Mouse (Mus musculus) intestine, embryonic 15.5 days (tissue): ENCODE measurements around the gene Scaf11. TPM values are rescaled to one million over a fixed set of nuclear protein-coding genes. Genes with fewer than 3 reads are reported as not detected.

Source experiments
- ATAC-seq: fragments of 200-750 bp; cut with Nextera tagmentation; 2 replicates; pipeline ENCODE4 v1.8.0; 2017; ENCODE audit warnings: moderate TSS enrichment, moderate library complexity
- H3K27ac ChIP-seq: fragments of 300-500 bp; sonication (generic); 2 replicates; pipeline ENCODE4 v1.5.1; 2015; ENCODE audit warnings: mild to moderate bottlenecking, inconsistent platforms
- H3K27me3 ChIP-seq: fragments of 300-500 bp; sonication (generic); replicated peaks from 2 replicates; pipeline ENCODE4 v1.6.1; 2015; ENCODE audit warnings: inconsistent platforms
- H3K36me3 ChIP-seq: fragments of 300-500 bp; sonication (generic); 2 replicates; pipeline ENCODE4 v1.6.1; 2015; ENCODE audit warnings: inconsistent platforms
- H3K4me1 ChIP-seq: fragments of 300-500 bp; sonication (generic); replicated peaks from 2 replicates; pipeline ENCODE4 v1.6.1; 2015; ENCODE audit warnings: inconsistent platforms
- H3K4me2 ChIP-seq: fragments of 300-500 bp; sonication (generic); replicated peaks from 2 replicates; pipeline ENCODE4 v1.6.1; 2015; ENCODE audit warnings: mild to moderate bottlenecking, inconsistent platforms
- H3K4me3 ChIP-seq: fragments of 300-500 bp; sonication (generic); replicated peaks from 2 replicates; pipeline ENCODE4 v1.5.1; 2015; ENCODE audit warnings: inconsistent platforms
- H3K9ac ChIP-seq: fragments of 300-500 bp; sonication (generic); 2 replicates; pipeline ENCODE4 v1.6.1; 2015; ENCODE audit warnings: inconsistent platforms
- H3K9me3 ChIP-seq: fragments of 300-500 bp; sonication (generic); 2 replicates; pipeline ENCODE4 v1.6.1; 2016; ENCODE audit warnings: inconsistent platforms
- WGBS: fragments of 180-500 bp; shearing (Covaris S2); methylation state at CpG from one replicate; pipeline ENCODE4 v1.1.7; 2015; 5-methylcytosine and 5-hydroxymethylcytosine counted together
- polyA plus RNA-seq: library from polyadenylated mRNA; unstranded; fragments of >200 nt; fragmentation: Nextera tagmentation; extraction: Ambion mirVana; gene quantifications from 2 replicates; pipeline ENCODE4 v1.2.1, GENCODE M21; 2015

Gene Scaf11
- polyA plus RNA-seq, 1 experiment from 2014 or later: 102 TPM

DNA sequence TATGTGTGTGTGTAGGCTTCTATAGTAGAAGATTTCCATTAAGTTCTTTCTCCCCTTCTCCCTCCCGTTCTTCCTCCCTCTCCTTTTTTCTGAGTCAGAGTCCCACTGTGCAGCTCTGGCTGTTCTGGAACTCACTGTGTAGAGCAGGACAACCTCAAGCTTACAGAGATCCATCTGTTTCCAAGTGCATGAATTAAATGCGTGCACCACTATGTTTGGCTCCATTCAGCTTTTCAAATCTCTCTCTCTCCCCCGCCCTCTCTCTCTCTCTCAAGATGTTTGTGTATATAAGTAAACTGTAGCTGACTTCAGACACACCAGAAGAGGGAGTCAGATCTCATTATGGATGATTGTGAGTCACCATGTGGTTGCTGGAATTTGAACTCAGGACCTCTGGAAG lies 20.2 kb upstream of the Scaf11 start:
- Histone ChIP-seq H3K4me2 (no peak overlapping the region), H3K9ac (no peak overlapping the region), H3K4me1 (no peaks in the 10 kb centered on the region), H3K9me3 (no peaks in the 10 kb centered on the region), H3K36me3 (no peaks in the 10 kb centered on the region), H3K4me3 (no peak overlapping the region), H3K27ac (no peak overlapping the region), H3K27me3 (no peaks in the 10 kb centered on the region)
- no peak for ATAC-seq
- 65% methylated on average over 3 of the region's 3 CpGs for WGBS

DNA sequence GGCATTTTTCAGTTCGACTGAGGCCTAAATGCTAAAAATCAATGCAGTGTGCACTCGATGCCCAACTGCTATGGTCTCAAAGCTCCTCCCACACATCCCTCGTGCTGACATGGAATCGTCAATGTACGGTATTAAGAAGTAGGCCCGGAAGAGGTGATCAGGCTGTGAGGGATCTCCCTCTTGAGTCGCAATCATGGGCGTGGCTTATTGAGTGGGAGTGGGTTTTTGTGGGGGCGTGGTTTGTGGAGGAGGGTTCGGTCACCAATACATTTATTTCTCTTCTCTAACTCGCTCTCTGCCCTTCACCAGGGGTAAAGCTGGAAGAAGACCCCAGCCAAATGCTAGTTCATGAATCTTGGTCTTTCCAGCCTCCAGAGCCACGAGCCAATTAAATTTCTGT lies 17.4 kb upstream of the Scaf11 start:
- Histone ChIP-seq H3K36me3 (no peaks in the 10 kb centered on the region), H3K27me3 (no peaks in the 10 kb centered on the region), H3K9ac (no peak overlapping the region), H3K9me3 (no peaks in the 10 kb centered on the region), H3K4me3 (no peak overlapping the region), H3K4me2 (no peak overlapping the region), H3K27ac (no peak overlapping the region), H3K4me1 (no peaks in the 10 kb centered on the region)
- ATAC-seq: no peak
- WGBS: 88% methylated on average over 12 of the region's 12 CpGs

DNA sequence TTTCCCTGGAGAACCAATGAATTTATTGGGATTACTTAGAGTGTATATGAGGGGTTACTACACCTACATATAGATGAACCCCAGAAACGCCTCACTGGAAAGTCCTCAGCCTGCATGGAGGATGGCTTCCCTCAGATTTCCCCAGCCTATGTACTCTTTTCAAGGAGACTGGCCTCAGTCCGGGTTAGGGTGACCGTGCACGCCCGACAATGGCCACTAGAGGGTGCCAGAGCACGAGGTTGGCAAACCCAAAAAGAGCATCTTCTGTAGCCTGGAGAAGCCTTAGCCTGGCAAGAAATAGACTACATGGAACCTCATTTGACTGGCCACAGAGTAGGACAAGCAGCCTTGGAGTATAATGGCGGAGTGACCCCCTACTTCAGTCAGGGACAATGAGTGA lies 15.7 kb upstream of the Scaf11 start:
- 9% methylated on average over 7 of the region's 7 CpGs for WGBS

DNA sequence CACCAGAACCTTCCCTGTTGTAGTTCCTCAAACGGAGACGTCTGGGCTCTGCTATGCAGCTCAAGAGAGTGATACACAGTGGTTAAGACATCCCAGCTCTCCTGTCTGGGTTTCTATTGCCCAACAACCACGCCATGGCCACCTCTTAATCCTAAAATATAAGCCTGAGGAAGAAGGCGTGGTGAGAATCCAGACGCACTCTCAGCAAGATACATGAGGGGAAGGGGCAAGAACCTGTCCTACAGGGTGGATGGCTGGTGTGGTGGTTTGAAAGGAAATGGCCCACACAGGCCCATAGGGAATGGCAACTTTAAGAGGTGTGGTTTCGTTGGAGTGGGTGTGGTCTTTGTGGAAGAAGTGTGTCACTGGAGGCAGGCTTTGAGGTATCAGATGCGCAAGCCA lies 14.9 kb upstream of the Scaf11 start:
- Histone ChIP-seq H3K9ac (no peak overlapping the region), H3K9me3 (no peaks in the 10 kb centered on the region), H3K27ac (no peak overlapping the region), H3K27me3 (no peaks in the 10 kb centered on the region), H3K4me3 (no peak overlapping the region), H3K36me3 (no peaks in the 10 kb centered on the region), H3K4me1 (no peaks in the 10 kb centered on the region), H3K4me2 (no peak overlapping the region)
- 83% methylated on average over 7 of the region's 7 CpGs for WGBS
- ATAC-seq: no peak; the same call in 1 of the 2 replicates

More for the DNA sequence above, 15.7 kb upstream of the Scaf11 start:
- H3K9me3 ChIP-seq: no peaks in the 10 kb centered on the region
- no peaks in the 10 kb centered on the region for H3K36me3 ChIP-seq
- no peak overlapping the region for H3K9ac ChIP-seq
- no peaks in the 10 kb centered on the region for H3K4me1 ChIP-seq
- no peak overlapping the region for H3K4me3 ChIP-seq
- no peak overlapping the region for H3K27ac ChIP-seq
- no peak overlapping the region for H3K4me2 ChIP-seq
- ATAC-seq: peak; percentile 53; the same call in 1 of the 2 replicates
- H3K27me3 ChIP-seq: no peaks in the 10 kb centered on the region

DNA sequence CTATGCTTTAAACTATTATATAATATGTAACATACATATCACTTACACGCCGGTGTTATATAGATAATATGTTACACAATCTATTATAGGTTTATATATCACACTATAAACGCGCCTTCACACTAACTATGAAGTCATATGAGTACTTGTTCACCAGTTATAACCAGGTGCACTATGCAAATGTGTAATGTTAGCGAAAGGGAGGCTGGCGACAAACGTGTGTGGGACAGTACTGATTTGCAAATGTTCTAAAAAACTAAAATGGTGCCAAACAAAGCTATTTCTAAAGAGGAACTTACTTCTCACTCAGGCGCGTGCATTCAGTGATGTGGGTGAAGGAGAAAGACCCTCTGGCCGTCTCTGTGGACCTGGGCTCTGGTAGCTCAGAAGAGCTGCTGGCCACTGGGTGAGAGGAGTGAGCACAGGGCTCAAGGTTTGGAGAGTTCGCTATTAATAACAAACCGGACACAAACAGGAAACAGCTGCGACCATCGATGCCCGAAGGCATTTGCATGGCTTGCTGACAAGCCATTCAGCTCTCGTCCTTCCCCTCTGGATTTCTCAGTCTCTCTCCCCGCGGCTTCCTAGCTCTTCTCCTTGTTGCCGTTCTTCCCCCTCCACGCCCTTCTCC lies 13.8 kb upstream of the Scaf11 start:
- no peaks in the 10 kb centered on the region for H3K36me3 ChIP-seq
- no peak overlapping the region for H3K4me3 ChIP-seq
- no peaks in the 10 kb centered on the region for H3K4me1 ChIP-seq
- H3K9me3 ChIP-seq: no peaks in the 10 kb centered on the region
- 63% methylated on average over 20 of the region's 20 CpGs for WGBS
- 0 out of 2 replicates have a peak overlapping the region, but pooled peaks have one; percentile 14 for H3K4me2 ChIP-seq
- no peaks in the 10 kb centered on the region for H3K27me3 ChIP-seq
- no peak overlapping the region for H3K27ac ChIP-seq
- H3K9ac ChIP-seq: no peak overlapping the region
- ATAC-seq: no peak

DNA sequence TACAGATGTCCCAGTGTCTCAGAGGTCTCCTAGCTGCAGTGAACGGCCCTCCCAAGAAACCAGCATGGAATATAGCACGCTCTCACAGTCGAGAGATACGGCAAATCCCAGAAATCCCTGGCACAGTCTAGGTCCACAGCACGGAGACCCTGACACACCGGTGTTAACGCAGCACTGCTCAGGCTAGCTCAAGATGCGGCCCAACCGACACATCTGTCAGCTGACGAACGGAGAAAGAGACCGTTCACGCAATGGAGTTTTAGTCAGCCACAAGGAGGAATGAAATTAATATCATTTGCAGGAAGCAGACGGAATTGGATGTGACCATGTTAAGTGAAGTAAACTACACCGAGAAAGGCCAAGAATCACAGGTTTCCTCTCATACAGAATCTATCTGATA lies 13.3 kb upstream of the Scaf11 start:
- Histone ChIP-seq H3K4me3 (no peak overlapping the region), H3K36me3 (no peaks in the 10 kb centered on the region), H3K9me3 (no peaks in the 10 kb centered on the region), H3K27ac (no peak overlapping the region), H3K27me3 (no peaks in the 10 kb centered on the region), H3K4me2 (no peak overlapping the region), H3K9ac (no peak overlapping the region), H3K4me1 (no peaks in the 10 kb centered on the region)
- WGBS: 90% methylated on average over 15 of the region's 15 CpGs
- no peak for ATAC-seq

DNA sequence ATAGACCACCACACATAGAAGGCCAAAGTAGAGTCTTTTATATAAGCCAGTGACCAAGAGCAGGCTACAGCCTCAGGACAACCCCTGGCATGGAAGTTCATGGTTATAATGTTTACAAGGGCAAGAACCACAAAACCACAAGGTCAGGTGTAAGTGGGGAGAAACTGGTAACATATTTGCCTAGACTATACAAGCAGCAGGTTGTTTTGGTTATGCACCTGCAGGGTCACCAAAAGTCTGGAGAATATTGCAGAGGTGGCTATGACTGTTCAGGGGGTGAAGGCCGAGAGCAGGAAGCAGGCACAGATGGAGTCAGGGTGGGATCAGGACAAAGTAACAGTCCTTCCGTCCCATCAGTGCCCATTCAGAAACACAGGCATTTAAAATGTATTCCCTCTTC lies 7.7 kb upstream of the Scaf11 start:
- Histone ChIP-seq H3K27ac (no peak overlapping the region), H3K4me1 (no peaks in the 10 kb centered on the region), H3K36me3 (no peaks in the 10 kb centered on the region), H3K9ac (no peak overlapping the region), H3K4me2 (no peak overlapping the region), H3K9me3 (no peaks in the 10 kb centered on the region), H3K27me3 (no peaks in the 10 kb centered on the region), H3K4me3 (no peak overlapping the region)
- WGBS: 88% methylated on average over 2 of the region's 2 CpGs
- no peak for ATAC-seq

DNA sequence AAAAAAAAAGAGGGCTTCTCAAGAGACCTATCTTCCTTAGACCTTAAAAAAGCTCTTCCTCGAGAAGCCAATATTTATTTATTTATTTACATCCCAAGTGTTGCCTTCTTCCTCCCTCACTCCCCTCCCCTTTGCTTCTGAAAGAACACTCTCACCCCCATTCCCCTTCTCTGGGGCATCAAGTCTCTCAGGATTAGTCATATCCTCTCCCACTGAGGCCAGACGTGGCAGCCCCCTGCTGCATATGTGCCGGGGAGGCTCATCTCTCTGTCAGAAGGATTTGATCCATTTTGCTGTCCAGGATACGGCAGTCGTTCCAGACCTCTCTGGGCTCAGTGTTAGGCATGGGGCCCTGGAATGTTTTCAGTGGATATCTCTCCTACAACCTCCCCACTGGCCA lies 7.2 kb upstream of the Scaf11 start:
- no peak overlapping the region for H3K27ac ChIP-seq
- no peak for ATAC-seq
- no peaks in the 10 kb centered on the region for H3K9me3 ChIP-seq
- 68% methylated on average over 5 of the region's 5 CpGs for WGBS
- no peak overlapping the region for H3K4me3 ChIP-seq
- no peaks in the 10 kb centered on the region for H3K36me3 ChIP-seq
- H3K9ac ChIP-seq: no peak overlapping the region
- no peaks in the 10 kb centered on the region for H3K27me3 ChIP-seq
- H3K4me1 ChIP-seq: no peaks in the 10 kb centered on the region
- no peak overlapping the region for H3K4me2 ChIP-seq

DNA sequence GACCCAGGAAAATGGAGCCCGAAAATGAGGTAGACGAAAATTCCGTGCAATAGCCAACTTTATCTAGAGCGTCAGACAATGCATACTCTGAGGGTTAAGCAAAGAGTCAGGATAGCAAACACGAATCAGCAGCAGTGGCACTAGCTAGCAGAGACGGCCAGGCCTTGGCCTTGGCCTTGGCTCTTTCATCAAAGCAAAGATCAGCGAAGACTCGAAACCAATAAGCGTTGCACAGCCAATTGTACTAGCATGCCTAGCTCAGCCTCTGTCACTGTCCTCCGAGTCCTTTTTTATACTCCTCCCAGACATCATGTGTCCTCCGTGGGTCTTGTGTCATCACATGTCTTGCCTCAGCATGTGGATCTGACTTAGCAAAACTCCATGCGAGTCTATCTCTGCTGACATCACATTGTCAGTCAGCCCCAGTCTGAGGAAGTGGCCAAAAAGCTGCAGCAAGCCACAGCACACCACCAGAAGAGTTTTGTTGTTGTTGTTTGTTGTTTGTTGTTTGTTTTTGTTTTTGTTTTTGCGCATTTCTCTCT lies 5.8 kb upstream of the Scaf11 start:
- Histone ChIP-seq H3K4me3 (no peak overlapping the region), H3K9me3 (no peaks in the 10 kb centered on the region), H3K36me3 (no peaks in the 10 kb centered on the region), H3K9ac (no peak overlapping the region), H3K27me3 (no peaks in the 10 kb centered on the region), H3K27ac (no peak overlapping the region), H3K4me1 (0 out of 2 replicates have a peak, but pooled peaks cover 3% of the 10 kb centered on the region), H3K4me2 (no peak overlapping the region)
- WGBS: 92% methylated on average over 13 of the region's 13 CpGs
- ATAC-seq: no peak

DNA sequence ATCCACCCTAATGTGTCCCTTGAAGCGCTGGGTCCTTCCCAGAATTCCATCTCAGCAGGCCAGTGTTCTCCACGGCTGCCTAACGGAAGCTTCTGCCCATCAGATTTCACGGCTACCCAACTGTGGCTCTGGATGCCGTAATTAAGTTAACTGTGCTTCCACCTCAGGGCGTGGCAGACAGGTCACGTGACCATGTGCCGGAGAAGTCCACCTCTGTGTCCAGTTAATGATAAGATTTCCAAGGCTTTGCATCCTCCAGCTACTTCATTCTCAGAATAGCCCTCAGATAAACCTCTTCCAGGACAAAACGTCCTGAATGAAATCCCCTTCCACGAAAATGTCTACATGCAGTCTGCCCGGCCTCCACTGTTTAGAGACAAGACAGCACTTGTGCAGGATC lies 4.4 kb upstream of the Scaf11 start:
- no peak for ATAC-seq
- Histone ChIP-seq H3K9me3 (no peaks in the 10 kb centered on the region), H3K27ac (no peak overlapping the region), H3K4me3 (no peak overlapping the region), H3K27me3 (no peaks in the 10 kb centered on the region), H3K4me2 (no peak overlapping the region), H3K36me3 (no peaks in the 10 kb centered on the region), H3K4me1 (0 out of 2 replicates have a peak, but pooled peaks cover 3% of the 10 kb centered on the region), H3K9ac (no peak overlapping the region)
- WGBS: 78% methylated on average over 11 of the region's 11 CpGs

DNA sequence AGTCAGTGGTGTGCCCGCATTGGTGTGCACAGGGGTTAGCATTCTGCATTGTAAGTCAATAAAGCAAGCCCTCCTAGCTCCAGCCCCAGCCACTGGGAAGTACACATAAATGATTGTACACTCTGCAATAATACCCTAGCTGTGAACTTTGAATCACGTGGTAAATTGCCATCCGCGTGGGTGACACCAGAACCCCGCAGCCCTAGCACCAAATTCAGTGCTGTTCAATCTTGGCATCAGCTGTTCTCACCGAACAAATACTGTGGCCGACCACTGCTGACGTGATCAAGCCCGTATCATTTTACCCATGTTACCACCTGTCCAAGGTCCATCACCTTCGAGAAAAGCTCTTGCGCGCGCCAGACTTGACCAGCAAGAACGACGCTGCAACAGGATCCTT lies 3.2 kb upstream of the Scaf11 start:
- Histone ChIP-seq H3K36me3 (no peaks in the 10 kb centered on the region), H3K4me3 (no peak overlapping the region), H3K4me2 (no peak overlapping the region), H3K9ac (no peak overlapping the region), H3K9me3 (no peaks in the 10 kb centered on the region), H3K4me1 (0 out of 2 replicates have a peak, but pooled peaks cover 5% of the 10 kb centered on the region), H3K27ac (no peak overlapping the region), H3K27me3 (no peaks in the 10 kb centered on the region)
- no peak for ATAC-seq
- 94% methylated on average over 15 of the region's 15 CpGs for WGBS

DNA sequence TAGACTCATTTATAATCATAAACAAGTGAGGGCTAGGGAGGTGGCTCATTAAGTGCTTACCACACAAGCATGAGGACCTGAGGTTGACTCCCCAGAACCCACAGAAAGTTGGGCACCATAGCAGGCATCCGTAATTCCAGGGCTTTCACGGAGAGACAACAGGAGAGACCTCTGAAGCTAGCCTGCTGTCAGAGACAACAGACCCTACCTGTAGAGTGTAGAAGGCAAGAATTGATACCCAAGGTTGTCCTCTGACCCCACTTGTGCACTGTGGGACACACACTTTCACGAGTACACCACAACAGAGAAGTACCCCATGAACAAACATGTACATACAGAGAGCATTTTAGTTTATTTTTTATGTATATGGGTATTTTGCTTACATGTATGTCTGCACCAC lies 2.0 kb upstream of the Scaf11 start:
- Histone ChIP-seq H3K36me3 (no peaks in the 10 kb centered on the region), H3K4me3 (no peak overlapping the region), H3K4me1 (0 out of 2 replicates have a peak, but pooled peaks cover 10% of the 10 kb centered on the region), H3K27me3 (no peaks in the 10 kb centered on the region), H3K9me3 (no peaks in the 10 kb centered on the region), H3K27ac (no peak overlapping the region), H3K9ac (no peak overlapping the region), H3K4me2 (no peak overlapping the region; the same call in 1 of the 2 replicates)
- WGBS: 88% methylated on average over 3 of the region's 3 CpGs
- ATAC-seq: no peak
